Mouse (Mus musculus) kidney, embryonic 16.5 days (tissue): Measurements from ENCODE around the gene Fbln1. TPM values are rescaled to one million over a fixed set of nuclear protein-coding genes. Genes with fewer than 3 reads are reported as not detected.

Experiments used
- ATAC-seq: fragments of 200-750 bp; cut with Nextera tagmentation; 2 replicates; pipeline ENCODE4 v1.8.0; 2017; ENCODE audit warnings: moderate TSS enrichment; ENCODE audit not compliant: low FRiP score, low TSS enrichment
- H3K27ac ChIP-seq: fragments of 300-500 bp; sonication (generic); 2 replicates; pipeline ENCODE4 v1.5.1; 2014; ENCODE audit warnings: low read length
- H3K27me3 ChIP-seq: fragments of 300-500 bp; sonication (generic); 2 replicates; pipeline ENCODE4 v1.6.1; 2014; ENCODE audit warnings: low read length, control low read depth, mixed read lengths; ENCODE audit not compliant: insufficient read depth
- H3K36me3 ChIP-seq: fragments of 300-500 bp; sonication (generic); 2 replicates; pipeline ENCODE4 v1.6.1; 2014; ENCODE audit warnings: low read length, control low read depth, mixed read lengths; ENCODE audit not compliant: insufficient read depth
- H3K4me1 ChIP-seq: fragments of 300-500 bp; sonication (generic); 2 replicates; pipeline ENCODE4 v1.6.1; 2014; ENCODE audit warnings: low read length, control low read depth, mixed read lengths; ENCODE audit not compliant: insufficient read depth
- H3K4me2 ChIP-seq: fragments of 300-500 bp; sonication (generic); replicated peaks from 2 replicates; pipeline ENCODE4 v1.6.1; 2014; ENCODE audit warnings: low read depth, low read length
- H3K4me3 ChIP-seq: fragments of 300-500 bp; sonication (generic); 2 replicates; pipeline ENCODE4 v1.5.1; 2014; ENCODE audit warnings: mild to moderate bottlenecking, low read length
- H3K9ac ChIP-seq: fragments of 300-500 bp; sonication (generic); replicated peaks from 2 replicates; pipeline ENCODE4 v1.6.1; 2014; ENCODE audit warnings: low read length
- H3K9me3 ChIP-seq: fragments of 300-500 bp; sonication (generic); 2 replicates; pipeline ENCODE4 v1.6.1; 2016; ENCODE audit warnings: low read length, control low read depth
- WGBS: fragments of 180-500 bp; shearing (Covaris S2); extraction: QIAGEN DNeasy Blood & Tissue Kit; methylation state at CpG from one replicate; pipeline ENCODE4 v1.1.7; 2014; 5-methylcytosine and 5-hydroxymethylcytosine counted together
- polyA plus RNA-seq: library from polyadenylated mRNA; unstranded; fragments of >200 nt; fragmentation: Nextera tagmentation; extraction: Ambion mirVana; gene quantifications from 2 replicates; pipeline ENCODE4 v1.2.1, GENCODE M21; 2015

Gene Fbln1
- polyA plus RNA-seq, 1 experiment from 2014 or later: 202 TPM

DNA sequence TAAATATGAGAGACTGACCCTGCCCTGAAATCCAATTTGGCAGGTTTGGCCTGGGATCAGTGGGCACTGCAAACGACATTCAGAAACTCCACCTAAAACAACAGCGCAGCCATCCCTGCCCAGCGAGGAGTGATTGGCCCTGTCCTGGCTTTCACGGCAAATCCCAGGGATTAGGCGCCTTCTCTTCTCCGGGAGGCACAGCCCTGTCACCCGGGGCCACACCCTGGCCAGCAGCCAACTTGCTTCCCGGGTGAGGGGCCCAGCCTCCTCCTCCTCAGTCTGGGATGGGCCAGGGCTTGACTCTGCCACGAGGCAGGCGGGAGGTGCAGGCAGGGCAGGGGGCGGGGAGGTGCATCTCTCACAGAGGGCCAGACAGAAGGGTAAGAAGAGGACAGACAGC lies 67.2 kb downstream of the Fbln1 start:
- 41% methylated on average over 11 of the region's 11 CpGs for WGBS

DNA sequence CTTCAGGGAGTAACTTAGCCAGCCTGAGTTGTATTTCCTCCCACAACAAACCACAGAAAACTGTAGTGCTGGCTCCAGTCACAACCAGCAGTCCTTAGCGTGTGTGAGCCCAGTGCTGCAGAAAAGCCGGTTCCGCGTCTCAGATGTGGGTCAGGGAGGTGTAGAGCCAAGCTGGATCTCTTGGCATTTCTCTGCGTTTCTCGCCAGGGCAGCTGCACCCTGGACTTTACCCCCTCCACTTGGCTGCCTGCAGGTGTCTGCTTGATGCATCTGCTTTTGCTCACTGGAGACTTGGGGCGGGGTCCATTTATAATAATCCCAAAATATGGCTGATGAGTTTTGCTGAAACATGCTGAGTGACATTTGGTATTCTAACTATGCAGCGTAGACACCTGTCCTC lies 71.5 kb downstream of the Fbln1 start:
- ATAC-seq: no peak
- Histone ChIP-seq H3K4me1 (no peaks in the 10 kb centered on the region), H3K4me2 (no peak overlapping the region), H3K27me3 (no peaks in the 10 kb centered on the region), H3K9ac (no peak overlapping the region), H3K27ac (no peak overlapping the region), H3K9me3 (no peaks in the 10 kb centered on the region), H3K36me3 (no peaks in the 10 kb centered on the region; the same call in 1 of the 2 replicates), H3K4me3 (no peak overlapping the region)
- 89% methylated on average over 8 of the region's 8 CpGs for WGBS

More for the DNA sequence above, 67.2 kb downstream of the Fbln1 start:
- Histone ChIP-seq H3K27me3 (no peaks in the 10 kb centered on the region), H3K9ac (no peak overlapping the region), H3K27ac (no peak overlapping the region), H3K36me3 (no peaks in the 10 kb centered on the region), H3K9me3 (no peaks in the 10 kb centered on the region), H3K4me2 (no peak overlapping the region), H3K4me1 (no peaks in the 10 kb centered on the region), H3K4me3 (no peak overlapping the region)
- 0 out of 2 replicates have a peak, but pooled peaks have one; percentile 13 for ATAC-seq

DNA sequence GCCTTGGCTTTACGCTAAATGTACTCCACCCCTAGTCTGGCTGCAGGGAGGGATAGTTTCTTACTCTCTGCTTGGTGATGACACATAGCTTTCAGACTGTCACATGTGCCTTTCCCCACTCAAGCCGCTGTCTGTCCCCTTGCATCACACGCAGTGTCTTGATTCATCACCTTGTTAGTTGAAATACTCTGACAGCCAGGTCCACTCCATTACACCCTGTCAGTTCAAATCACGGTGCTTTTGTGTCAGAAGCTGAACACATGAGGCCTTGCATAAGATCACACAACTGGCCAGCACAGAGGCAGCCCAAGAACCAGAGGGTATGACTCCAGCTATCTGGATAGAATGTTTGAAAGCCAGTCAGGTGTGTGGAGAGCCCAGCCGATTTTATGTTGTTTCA lies 73.2 kb downstream of the Fbln1 start:
- Histone ChIP-seq H3K4me1 (no peaks in the 10 kb centered on the region), H3K27ac (no peak overlapping the region), H3K36me3 (no peaks in the 10 kb centered on the region; the same call in 1 of the 2 replicates), H3K4me2 (no peak overlapping the region), H3K9me3 (no peaks in the 10 kb centered on the region), H3K27me3 (no peaks in the 10 kb centered on the region), H3K4me3 (no peak overlapping the region), H3K9ac (no peak overlapping the region)
- WGBS: 91% methylated on average over 5 of the region's 5 CpGs
- no peak for ATAC-seq

DNA sequence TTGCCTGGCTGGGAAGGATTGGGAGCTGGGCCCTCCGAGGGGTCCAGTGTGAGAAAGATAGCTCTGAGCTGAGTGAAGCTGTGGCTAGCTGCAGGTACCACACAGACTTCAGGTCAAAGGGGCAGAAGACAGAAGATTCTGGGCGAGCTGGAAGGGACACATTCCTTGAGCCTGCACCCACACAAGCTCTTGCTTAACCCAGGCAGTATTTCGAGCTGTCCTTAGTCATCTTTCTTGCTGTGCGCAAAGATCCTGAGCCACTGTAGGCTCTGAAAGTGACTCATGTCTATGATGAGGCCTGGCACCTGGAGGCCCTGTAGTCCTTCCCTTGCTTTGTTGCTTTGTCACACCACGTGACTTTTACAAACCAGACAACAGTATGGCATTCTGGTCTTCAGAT lies 76.3 kb downstream of the Fbln1 start:
- Histone ChIP-seq H3K9ac (no peak overlapping the region), H3K9me3 (no peaks in the 10 kb centered on the region), H3K27me3 (no peaks in the 10 kb centered on the region), H3K27ac (no peak overlapping the region), H3K4me2 (no peak overlapping the region), H3K36me3 (no peaks in the 10 kb centered on the region; the same call in 1 of the 2 replicates), H3K4me3 (no peak overlapping the region), H3K4me1 (no peaks in the 10 kb centered on the region)
- ATAC-seq: no peak
- 84% methylated on average over 5 of the region's 5 CpGs for WGBS

DNA sequence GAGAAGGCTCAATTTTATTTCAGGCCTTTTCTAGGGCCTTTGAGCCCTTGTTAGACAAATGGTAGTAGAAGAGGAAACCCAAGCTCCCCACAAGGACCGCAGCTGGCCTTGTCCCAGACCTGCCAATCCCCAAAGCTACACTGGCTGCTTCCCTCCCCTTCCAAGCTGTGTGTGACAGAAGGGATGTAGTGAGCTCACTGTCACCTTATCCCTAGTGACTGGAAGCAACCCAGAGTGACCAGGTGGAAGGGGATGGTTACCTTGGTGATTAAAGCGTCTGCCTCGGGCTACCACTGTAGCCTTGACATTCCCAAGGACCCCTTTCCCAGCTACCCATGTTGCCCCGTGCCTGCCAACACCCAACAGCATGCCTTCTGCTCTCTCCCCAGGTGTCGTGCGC lies 78.9 kb downstream of the Fbln1 start:
- no peak overlapping the region for H3K4me3 ChIP-seq
- H3K9me3 ChIP-seq: no peaks in the 10 kb centered on the region
- H3K27ac ChIP-seq: no peak overlapping the region
- WGBS: 90% methylated on average over 6 of the region's 6 CpGs
- no peak for ATAC-seq
- H3K4me1 ChIP-seq: no peaks in the 10 kb centered on the region
- no peaks in the 10 kb centered on the region for H3K27me3 ChIP-seq
- no peak overlapping the region for H3K4me2 ChIP-seq
- H3K9ac ChIP-seq: no peak overlapping the region
- H3K36me3 ChIP-seq: no peaks in the 10 kb centered on the region; the same call in 1 of the 2 replicates

DNA sequence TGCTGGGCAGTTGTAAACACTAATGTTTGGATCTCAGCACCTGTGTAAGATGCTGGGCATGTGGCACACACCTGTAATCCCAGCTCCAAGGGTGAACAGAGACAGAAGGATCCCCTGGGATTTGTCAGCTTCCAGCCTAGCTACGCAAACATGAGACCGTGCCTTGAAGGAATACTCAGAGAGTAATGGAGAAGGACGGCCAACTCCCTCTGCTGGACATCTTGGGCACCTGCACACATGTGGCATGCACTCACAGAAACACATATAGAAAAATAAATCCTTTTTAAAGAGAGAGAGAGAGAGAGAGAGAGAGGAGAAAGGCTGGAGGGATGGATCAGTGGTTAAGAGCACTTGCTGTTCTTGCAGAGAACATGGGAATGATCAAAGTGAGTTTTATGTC lies 88.9 kb downstream of the Fbln1 start:
- H3K27me3 ChIP-seq: no peaks in the 10 kb centered on the region
- 82% methylated on average over 3 of the region's 3 CpGs for WGBS
- H3K4me3 ChIP-seq: no peak overlapping the region
- ATAC-seq: no peak
- no peaks in the 10 kb centered on the region for H3K9me3 ChIP-seq
- H3K4me1 ChIP-seq: peaks cover 17% of the 10 kb centered on the region
- H3K9ac ChIP-seq: no peak overlapping the region
- H3K4me2 ChIP-seq: no peak overlapping the region
- H3K36me3 ChIP-seq: no peaks in the 10 kb centered on the region
- H3K27ac ChIP-seq: no peak overlapping the region

DNA sequence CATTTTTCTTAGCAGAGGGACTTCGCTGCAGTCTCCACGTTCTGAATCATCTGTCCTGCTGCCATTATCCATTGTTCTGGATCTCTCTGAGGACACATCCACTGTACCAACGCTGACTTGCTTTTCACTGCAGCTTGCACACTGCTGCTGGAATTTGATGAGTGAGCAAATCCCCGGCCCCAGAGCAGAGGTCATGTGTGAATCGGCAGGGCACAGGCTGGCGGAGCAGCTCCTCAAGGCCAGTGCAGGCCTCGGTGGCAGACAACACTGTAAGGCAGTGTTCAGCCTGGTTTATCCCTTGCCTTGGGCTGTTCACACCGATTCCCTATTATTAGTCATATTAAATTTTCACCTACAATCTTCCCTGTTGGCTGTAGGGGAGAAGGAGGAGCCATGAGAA lies 89.8 kb downstream of the Fbln1 start:
- H3K4me2 ChIP-seq: no peak overlapping the region
- peak overlapping the region; percentile 39; the same call in 1 of the 2 replicates for H3K27ac ChIP-seq
- H3K27me3 ChIP-seq: no peaks in the 10 kb centered on the region
- no peaks in the 10 kb centered on the region for H3K9me3 ChIP-seq
- no peaks in the 10 kb centered on the region for H3K36me3 ChIP-seq
- ATAC-seq: peak; percentile 73
- peaks cover 17% of the 10 kb centered on the region for H3K4me1 ChIP-seq
- WGBS: 54% methylated on average over 8 of the region's 8 CpGs
- no peak overlapping the region for H3K9ac ChIP-seq
- H3K4me3 ChIP-seq: no peak overlapping the region

DNA sequence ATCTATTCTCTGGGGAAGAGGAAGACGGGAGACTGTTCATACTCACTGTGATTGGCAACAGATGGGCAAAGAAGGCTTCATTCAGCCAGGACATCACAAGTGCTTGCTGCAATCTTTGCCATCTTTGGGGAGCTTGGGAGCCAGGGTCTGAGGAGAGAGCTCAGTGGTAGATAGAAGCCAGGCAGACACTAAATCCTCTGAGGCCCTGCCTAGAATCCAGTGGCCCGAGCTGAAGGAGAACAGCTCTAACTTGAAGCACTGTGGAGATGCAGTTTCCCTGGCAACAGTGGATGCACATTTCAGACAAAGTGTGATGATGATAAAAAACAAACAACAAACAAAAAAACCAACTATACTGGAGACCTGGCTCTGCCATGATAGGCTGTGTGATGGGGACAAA lies 90.2 kb downstream of the Fbln1 start:
- Histone ChIP-seq H3K9ac (no peak overlapping the region), H3K9me3 (no peaks in the 10 kb centered on the region), H3K27ac (peak overlapping the region; percentile 39; the same call in 1 of the 2 replicates), H3K4me1 (peaks cover 17% of the 10 kb centered on the region), H3K4me3 (no peak overlapping the region), H3K27me3 (no peaks in the 10 kb centered on the region), H3K36me3 (no peaks in the 10 kb centered on the region), H3K4me2 (no peak overlapping the region)
- ATAC-seq: no peak
- WGBS: 54% methylated on average over 2 of the region's 2 CpGs

DNA sequence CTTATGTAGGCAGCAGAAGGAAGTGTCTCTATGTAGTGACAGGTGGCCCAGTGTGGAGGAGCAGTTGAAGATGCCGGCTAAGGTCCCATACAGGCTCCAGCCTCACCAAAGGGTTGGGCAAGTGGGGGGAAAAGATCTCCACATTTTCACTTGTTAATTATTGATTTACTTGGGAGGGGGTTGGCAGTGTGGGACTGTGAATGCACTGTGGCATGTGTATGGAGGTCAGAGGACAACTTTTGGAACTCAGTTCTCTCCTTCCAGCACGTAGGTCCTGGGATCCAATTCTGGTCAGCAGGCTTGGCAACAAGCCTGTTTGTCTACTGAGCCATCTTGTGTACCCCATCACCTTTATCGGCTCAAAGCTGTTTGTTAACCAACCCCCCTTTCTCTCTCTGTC lies 90.8 kb downstream of the Fbln1 start:
- ATAC-seq: peak; percentile 52; the same call in 1 of the 2 replicates
- Histone ChIP-seq H3K9ac (no peak overlapping the region), H3K27ac (no peak overlapping the region), H3K27me3 (no peaks in the 10 kb centered on the region), H3K9me3 (no peaks in the 10 kb centered on the region), H3K4me1 (peaks cover 17% of the 10 kb centered on the region), H3K4me3 (no peak overlapping the region), H3K4me2 (no peak overlapping the region), H3K36me3 (no peaks in the 10 kb centered on the region)
- 72% methylated on average over 3 of the region's 3 CpGs for WGBS

DNA sequence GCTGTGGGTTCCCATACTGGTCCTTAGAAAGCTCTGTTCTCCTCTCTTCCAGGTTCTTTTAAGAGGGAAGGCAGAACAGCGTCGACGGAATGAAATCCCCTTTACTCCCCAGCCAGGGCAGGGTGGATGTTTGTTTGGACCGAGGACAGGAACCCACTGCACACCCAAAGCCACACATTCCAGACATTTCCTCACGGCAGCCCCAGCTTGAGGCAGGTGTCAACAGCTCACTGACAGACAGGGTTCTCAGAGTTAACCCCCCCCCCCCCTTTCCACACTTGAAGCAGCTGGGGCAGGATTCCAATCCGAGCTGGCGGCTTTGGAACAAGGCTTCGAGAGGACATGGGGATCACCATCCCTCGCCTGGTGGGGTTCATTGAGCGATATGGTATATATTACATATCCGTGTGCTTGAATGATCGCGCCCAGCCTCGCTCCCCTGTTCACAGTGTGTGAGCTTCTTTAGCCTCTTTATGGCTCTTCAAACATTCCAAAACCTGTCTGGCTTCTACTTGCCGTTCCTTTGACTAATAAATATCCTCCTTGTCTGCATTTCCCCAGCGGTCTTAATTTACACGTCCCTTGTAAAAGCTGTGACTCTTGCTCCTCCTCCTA lies 92.5 kb downstream of the Fbln1 start:
- no peak for ATAC-seq
- Histone ChIP-seq H3K4me3 (no peak overlapping the region), H3K4me1 (peaks cover 17% of the 10 kb centered on the region), H3K9me3 (no peaks in the 10 kb centered on the region), H3K27me3 (no peaks in the 10 kb centered on the region), H3K4me2 (peak overlapping the region; percentile 35), H3K27ac (peak overlapping the region; percentile 11; the same call in 1 of the 2 replicates), H3K9ac (no peak overlapping the region), H3K36me3 (no peaks in the 10 kb centered on the region)
- 26% methylated on average over 17 of the region's 17 CpGs for WGBS
